Mouse (Mus musculus): Measurements from ENCODE around the gene 1190007I07Rik.
"Not testable (repeated sequence)": the region's sequence is repeated elsewhere in the genome, so short reads cannot be mapped to it uniquely, and the experiment has no call there.

1190007I07Rik gene

DNA sequence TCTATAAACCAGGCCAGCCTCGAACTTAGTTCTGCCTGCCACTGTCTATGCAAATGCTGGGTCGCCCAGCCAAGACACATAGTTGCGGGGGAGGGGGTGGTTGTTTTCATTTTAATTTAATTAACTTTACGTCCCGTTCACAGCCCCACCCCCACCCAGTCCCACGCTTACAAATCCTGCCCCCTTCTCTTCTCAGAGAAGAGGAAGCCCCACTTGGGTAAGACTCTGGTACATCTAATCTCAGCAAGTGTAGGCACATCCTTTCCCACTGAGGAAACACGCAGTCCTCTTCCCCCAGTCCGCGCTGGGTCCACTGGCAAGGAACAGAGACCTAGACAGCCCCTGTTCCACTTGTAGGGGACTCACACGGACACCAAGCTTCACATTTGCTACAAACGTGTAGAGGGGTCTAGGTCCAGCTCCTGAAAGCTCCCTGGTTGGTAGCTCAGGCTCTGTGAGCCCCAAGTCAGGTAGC lies 6.1 kb upstream of the 1190007I07Rik start:
- peak; percentile 24 to 72 for DNase-seq (ENCODE audit: low spot score in 2 of 2)

DNA sequence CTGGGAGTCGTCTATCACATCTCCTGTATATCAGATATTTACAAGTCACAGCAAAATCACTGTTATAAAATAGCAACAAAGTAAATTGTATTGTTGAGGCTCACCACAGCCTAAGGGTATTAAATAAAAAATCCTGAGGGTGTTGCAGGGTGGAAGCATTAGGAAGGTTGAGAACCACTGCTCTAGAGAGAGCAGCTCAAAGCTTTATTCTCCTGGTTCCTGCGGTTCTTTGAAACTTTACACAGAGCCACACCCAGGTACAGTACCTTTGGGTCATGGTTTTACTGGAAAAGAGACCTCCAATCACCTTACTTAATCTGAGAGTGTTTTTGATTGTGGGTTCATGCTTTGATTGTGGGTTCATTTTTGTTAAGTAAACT lies 515 bp upstream of the 1190007I07Rik start:
- not testable (repeated sequence) for DNase-seq (ENCODE audit: low spot score in 2 of 2)

DNA sequence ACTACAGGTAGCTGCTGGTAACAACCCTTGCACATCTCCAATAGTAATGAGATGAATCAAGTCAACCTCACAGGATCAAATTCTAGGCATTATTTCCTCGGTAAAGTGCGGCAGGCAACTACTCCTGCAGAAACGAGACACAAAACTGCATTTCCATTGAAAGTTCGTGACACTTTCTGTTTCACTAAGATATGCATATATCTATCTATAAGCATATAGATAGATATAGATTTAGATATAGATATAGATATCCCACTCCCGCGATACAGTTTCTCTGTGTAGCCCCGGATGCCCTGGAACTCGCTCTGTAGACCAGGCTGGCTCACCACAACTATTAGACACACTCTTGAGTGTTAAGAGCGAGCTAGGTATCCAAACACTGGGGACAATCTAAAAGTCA lies 793 bp downstream of the 1190007I07Rik start:
- DNase-seq (ENCODE audit: low spot score in 2 of 2): peak in 1 of 2 experiments; percentile 34

DNA sequence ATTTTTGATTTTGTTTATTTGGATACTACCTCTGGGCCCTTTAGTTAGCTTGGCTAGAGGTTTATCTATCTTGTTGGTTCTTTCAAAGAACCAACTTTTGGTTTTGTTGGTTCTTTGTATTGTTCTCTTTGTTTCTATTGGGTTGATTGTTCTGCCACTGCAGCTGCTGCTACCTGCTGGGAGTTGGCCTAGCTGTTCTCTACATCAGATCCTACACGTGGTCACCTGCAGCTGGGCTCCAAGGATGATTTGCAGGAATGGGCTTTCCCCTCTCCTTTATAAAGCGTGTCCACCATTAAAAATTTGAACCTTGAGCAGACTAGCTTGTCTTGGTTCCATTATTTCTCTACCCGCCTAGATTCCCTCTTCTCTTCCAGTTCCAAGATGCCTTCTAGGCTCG lies 28.6 kb downstream of the 1190007I07Rik start:
- DNase-seq (ENCODE audit: low spot score in 2 of 2): not testable (repeated sequence)

DNA sequence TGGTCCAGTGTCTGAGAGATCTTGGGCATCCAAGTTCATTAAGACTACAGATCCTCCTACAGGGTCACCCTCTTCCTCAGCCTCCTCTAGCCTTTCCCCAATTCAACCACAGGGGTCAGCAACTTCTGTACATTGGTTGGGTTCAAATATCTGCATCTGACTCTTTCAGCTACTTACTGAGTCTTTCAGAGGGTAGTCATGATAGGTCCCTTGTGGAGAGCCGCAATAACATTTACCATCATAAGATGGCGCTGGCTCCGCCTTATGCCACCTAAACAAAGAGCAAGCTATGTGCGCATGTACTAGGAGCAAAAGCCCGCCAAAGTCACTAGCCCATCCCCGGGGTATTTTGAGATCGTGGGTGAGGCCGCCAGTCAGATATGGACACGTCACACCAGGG lies 33.4 kb downstream of the 1190007I07Rik start:
- not testable (repeated sequence) for DNase-seq (ENCODE audit: low spot score in 2 of 2)

DNA sequence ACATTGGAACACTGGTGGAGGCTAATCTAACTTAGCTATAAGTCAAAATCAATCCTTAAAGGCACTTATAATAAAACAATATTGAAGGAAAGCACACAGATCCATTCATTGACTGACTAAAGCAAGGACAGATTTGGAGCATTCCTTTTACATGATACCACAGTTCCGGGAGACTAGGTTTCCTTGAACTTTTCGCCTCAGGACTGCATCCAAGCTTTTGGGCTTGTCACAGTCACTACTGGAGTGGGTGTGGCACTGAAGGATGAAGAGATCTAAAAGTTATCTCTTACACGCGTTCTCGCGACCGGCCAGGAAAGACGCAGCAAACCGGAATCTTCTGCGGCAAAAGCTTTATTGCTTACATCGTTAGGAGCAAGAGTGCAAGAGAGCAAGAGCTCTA lies 51.9 kb downstream of the 1190007I07Rik start:
- DNase-seq (ENCODE audit: low spot score in 2 of 2): not testable (repeated sequence)

Data from spleen, postnatal 4 days (tissue).